Mouse (Mus musculus) large intestine, adult 2 months (tissue): ENCODE data around the gene Rbbp7. TPM values are rescaled to one million over a fixed set of nuclear protein-coding genes. Genes with fewer than 3 reads are reported as not detected.

Experiments
- DNase-seq: peaks from one replicate; pipeline ENCODE4 v3.0.0-alpha.2; 2012; ENCODE audit warnings: low read depth, low spot score
- WGBS: fragments of 180-500 bp; shearing (Covaris S2); methylation state at CpG from one replicate; pipeline ENCODE4 v1.1.7; 2018; 5-methylcytosine and 5-hydroxymethylcytosine counted together
- polyA plus RNA-seq: library from polyadenylated mRNA; depleted of rRNA; stranded (reverse); fragments of >200 nt; gene quantifications from 2 replicates; pipeline ENCODE4 v1.2.3, GENCODE M21; 2012; rRNA removed

Gene Rbbp7
- 63.5 and 67.9 TPM in 2 replicates for polyA plus RNA-seq

- no peak for DNase-seq
- WGBS = 25% methylated on average over 87 of the region's 100 CpGs
Observed at GRCm38 (mm10) chrX:162760115-162760942, at the start of gene Rbbp7. Gene Rbbp7 (plus strand): TSS chrX:162760402.

- WGBS = 35% methylated on average over 5 of the region's 5 CpGs
- peak; percentile 14 for DNase-seq
Observed at GRCm38 (mm10) chrX:162717837-162718236, 42.4 kb upstream of the Rbbp7 start.

GRCm38 (mm10) chrX:162719615-162720014, 40.6 kb upstream of the Rbbp7 start:
- DNase-seq = no peak
- 34% methylated on average over 2 of the region's 2 CpGs for WGBS

GRCm38 (mm10) chrX:162727367-162727777, 32.8 kb upstream of the Rbbp7 start:
- WGBS = 63% methylated on average over 13 of the region's 13 CpGs
- no peak for DNase-seq

DNA sequence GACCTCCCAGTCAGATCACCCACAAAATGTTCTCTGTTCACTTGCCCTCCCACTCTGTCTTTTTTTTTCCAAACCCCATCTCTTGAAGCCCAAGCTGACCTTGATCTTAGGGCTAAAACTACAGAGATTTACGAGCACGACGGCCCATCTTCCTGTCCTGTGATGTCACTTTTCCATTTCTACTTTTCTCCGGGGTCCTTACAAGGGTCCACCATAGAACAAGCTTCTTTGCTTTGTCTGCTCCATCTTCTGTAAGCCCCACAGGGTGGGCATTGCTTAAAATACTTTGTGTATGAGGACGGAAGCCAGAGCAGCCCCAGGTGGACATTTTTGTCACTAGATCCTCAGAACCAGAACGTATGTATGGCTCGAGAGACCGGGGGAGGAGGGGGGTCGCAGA, 32.4 kb upstream of the Rbbp7 start:
- WGBS = 63% methylated on average over 9 of the region's 9 CpGs
- DNase-seq = no peak

- no peak for DNase-seq
- 43% methylated on average over 7 of the region's 7 CpGs for WGBS
Observed at GRCm38 (mm10) chrX:162728228-162728627, 32.0 kb upstream of the Rbbp7 start.

DNA sequence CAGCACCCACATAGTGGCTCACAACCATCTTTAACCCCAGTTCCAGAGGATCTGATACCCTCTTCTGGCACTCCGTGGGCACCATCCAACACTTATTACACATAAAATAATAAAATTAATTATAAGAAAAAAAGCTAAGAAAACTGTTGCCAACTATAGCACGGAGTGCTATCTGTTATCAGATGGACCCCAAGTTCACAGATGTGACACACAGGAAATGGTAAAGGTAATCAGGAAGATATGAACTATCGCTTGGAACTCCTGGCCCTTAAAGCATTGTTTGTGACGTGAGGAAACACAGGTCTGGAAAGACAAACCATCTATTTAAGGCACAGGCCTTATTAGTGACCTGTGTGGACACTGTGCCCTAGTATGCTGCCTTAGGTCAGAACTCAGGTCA, 30.2 kb upstream of the Rbbp7 start:
- DNase-seq = no peak
- 88% methylated on average over 4 of the region's 4 CpGs for WGBS

- peak; percentile 24 for DNase-seq
- WGBS = 24% methylated on average over 25 of the region's 25 CpGs
Observed at GRCm38 (mm10) chrX:162734997-162735929, 24.9 kb upstream of the Rbbp7 start.

DNA sequence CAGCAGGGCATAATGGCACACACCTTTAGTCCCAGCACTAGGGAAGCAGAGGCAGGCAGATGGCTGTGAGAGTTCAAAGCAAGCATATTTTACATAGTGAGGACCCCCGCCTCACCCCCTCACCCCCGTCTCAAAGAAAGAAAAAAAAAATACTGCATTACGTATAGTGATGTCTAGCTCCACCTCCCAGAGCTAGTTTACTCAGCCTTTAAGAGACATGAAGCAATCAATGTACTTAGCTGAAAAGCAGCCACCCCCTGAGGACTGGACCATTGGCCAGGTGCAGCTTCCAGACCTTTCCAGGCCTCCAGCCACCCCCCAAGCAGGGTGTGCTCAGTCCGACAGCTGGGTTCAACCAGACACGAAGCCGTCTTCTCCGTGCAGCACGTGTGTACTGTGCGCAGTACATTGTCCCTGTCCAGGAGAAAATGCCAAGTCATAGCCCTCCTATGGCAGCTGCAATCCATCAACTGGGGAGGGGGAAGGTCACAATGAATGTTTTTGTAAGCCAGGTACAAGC, 24.0 kb upstream of the Rbbp7 start:
- DNase-seq = no peak
- WGBS = 24% methylated on average over 9 of the region's 9 CpGs

- 42% methylated on average over 9 of the region's 9 CpGs for WGBS
- no peak for DNase-seq
Observed at GRCm38 (mm10) chrX:162748696-162749420, 11.3 kb upstream of the Rbbp7 start.

DNA sequence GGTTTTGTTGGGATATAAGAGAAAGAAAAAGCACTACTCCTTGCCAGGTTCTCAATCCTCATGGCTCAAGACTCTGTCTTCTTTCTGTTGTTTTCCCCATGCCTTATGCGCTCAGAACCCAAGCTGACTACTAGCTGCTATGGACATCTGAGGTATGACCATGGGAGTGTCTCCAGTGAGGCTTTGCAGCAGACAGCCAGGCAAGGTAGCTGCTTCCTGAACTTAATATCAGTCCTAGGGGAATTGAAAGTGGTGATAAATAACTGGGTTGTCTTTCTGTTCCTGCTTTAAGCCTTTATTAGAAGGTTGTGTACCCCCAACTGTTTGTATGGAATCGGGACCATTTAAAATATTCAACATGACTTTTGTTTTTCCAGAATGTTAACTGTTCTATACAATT, 7.8 kb upstream of the Rbbp7 start:
- 91% methylated on average over 2 of the region's 2 CpGs for WGBS

GRCm38 (mm10) chrX:162754314-162754713, 5.9 kb upstream of the Rbbp7 start:
- DNase-seq = no peak
- WGBS = 50% methylated on average over 4 of the region's 4 CpGs

More for the DNA sequence above, 7.8 kb upstream of the Rbbp7 start:
- DNase-seq = no peak

- WGBS = 78% methylated on average over 7 of the region's 7 CpGs
- no peak for DNase-seq
Observed at GRCm38 (mm10) chrX:162756058-162756457, 4.1 kb upstream of the Rbbp7 start.

DNA sequence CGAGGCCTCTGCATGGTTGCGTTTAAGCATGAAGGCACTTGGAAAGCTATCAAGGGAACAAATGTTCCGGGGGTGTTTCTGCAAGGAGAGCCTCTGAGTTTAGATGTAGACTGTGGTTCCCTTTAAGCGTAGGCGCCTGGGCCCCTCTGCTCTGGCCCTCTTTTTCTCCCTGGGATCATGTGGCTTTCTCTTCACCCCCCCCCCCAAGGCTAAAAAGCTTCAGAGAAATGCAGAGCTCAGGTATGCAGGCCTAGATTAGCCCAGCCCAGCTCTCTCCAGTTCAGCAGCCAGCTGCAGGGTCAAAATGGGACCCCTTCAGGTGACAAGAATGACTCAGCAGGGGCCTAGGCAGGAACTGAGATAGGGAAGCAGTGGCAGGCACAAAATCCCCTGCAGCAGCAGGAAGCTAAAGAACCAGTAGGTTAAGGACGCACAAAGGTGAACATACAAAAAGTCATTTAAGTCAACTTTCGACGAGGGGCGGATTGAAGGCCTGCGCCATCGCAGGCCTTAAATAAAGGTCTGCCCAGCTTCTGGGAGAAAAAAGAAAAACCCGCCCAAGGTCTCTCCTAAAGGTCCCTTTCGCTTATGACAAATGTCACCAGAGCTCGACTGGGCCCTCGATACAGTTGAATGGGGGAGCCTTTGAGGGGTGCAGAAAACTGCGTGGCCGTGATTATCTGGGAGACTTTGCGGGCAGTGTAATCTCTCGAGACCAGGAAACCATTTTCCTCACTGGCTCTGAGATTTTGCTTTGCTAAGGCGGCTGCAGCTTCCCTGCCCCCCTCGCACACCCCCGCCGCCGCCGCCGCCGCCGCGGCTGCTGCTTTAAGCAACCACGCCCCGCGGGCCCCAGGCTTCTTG, 719 bp upstream of the Rbbp7 start:
- 24% methylated on average over 31 of the region's 32 CpGs for WGBS
- DNase-seq = no peak

DNA sequence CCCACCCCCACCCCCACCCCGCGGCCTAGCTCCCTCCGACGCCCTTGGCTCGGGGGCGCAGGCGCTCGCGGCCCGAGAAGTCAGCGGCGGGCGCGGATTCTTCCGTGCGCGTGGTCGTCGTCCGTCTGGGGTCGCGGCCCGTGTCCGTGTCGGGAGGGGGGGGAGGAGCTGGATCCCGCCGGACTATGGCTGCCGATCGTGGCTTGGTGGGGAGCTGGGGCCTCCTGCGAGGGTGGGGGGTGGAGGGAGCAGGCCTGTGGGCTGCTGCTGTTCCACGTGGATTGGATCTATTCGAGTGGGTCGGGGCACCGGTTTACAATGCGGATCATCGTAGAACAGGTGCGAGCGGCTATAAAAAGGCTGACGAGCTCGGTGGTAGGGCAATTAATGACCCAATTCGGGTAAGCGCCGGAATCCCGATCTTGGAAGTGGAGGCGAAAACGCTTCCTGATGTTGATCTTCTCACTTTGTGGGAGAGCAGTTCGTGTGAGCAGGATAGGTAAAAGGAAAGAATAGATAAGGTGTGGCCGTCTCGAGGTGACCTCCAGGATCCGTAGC, 835 bp downstream of the Rbbp7 start:
- 25% methylated on average over 23 of the region's 50 CpGs for WGBS
- DNase-seq = no peak

- DNase-seq = no peak
- 22% methylated on average over 9 of the region's 9 CpGs for WGBS
Observed at GRCm38 (mm10) chrX:162761716-162762395, 1.7 kb downstream of the Rbbp7 start.

GRCm38 (mm10) chrX:162770726-162771125, 10.5 kb downstream of the Rbbp7 start:
- WGBS = 68% methylated on average over 1 of the region's 1 CpGs
- DNase-seq = no peak

DNA sequence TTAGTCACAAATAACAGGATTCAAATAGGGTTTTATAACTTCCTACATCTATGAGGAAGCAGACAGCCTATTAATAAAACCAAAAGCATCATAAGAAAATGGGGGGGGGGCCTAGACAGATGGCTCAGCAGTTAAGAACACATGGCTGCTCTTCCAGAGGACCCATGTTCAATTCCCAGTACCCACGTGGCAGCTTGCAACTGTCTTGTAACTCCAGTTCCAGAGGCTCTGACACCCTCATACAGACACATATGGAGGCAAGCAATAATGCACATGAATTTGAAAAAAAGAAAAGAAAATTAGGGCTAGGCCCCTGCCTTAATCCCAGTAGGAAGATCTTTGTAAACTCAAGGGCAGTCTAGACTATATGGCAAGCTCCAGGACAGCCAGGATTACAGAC, 28.2 kb downstream of the Rbbp7 start:
- WGBS = 50% methylated on average over 1 of the region's 1 CpGs
- DNase-seq = no peak
